Mouse (Mus musculus) lung, adult 2 months (tissue): ENCODE measurements at regions not wholly inside any gene's neighbourhood (a gene's known extent, or its start where the extent isn't known, plus 50 kb on each side); places are given as distances from the start of the nearest gene placed in this dataset.
A peak's percentile ranks its signal among the peaks of the same experiment; 100 is the strongest.

Source experiments
- CTCF ChIP-seq: fragments of 200-500 bp; IDR thresholded peaks from 2 replicates; pipeline ENCODE4 v1.5.1; 2011; ENCODE audit warnings: mild to moderate bottlenecking, low read length, control low read depth; ENCODE audit not compliant: insufficient read depth
- POLR2A ChIP-seq: fragments of 200-500 bp; IDR thresholded peaks from 2 replicates; pipeline ENCODE4 v1.6.1; 2011; ENCODE audit warnings: low read depth, mild to moderate bottlenecking, control low read depth, low read length, borderline replicate concordance; ENCODE audit errors: extremely low read depth

GRCm38 (mm10) chr9:90408789-90409188, 138.2 kb upstream of the Tbc1d2b start:
- TF ChIP-seq CTCF (peak; percentile 31; the same call in 1 of the 2 replicates), POLR2A (no peak)
